Mouse (Mus musculus): ENCODE results near the gene Gm9844.

GRCm38 (mm10) chr7:24892125-24892583 lies 30.1 kb downstream of the Gm9844 start:
- no peak for TF ChIP-seq CTCF (IDR thresholded peaks at IDR 0.05; ENCODE audit: borderline replicate concordance, insufficient read depth, low read length)
- no peak for TF ChIP-seq POLR2A (IDR thresholded peaks at IDR 0.05; ENCODE audit: low read depth, low read length)
